Mouse (Mus musculus) heart, postnatal 0 days (tissue): ENCODE data around the gene Defb36.

Experiments
- CTCF ChIP-seq: IDR thresholded peaks from 2 replicates; pipeline ENCODE4 v1.5.1; 2016; ENCODE audit warnings: antibody characterized with exemption, control low read depth, low read depth
- EP300 ChIP-seq: IDR thresholded peaks from 2 replicates; pipeline ENCODE4 v1.6.1; 2016; ENCODE audit warnings: antibody characterized with exemption, low read depth

DNA sequence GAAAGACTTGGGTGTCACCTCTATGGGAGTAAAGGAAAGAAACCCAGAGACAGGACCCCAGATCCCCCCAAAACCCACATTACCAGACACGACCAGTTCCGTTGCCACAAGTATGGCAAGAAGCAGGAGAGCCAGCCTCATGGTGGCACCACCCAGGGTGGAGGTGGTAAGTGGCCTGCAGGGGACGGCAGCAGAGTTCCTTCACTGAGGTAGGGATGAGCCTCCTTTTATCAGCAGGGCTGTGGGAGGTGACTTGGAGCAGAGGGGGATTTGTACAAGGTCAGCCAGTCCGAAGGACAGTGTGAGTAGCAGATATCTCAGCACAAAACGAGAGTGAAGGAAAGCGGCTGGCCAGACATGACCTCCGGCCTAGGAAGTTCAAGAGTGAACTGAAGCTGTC lies 24.0 kb upstream of the Defb36 start, which contains the start of gene Defb19:
- TF ChIP-seq CTCF: no peak
- TF ChIP-seq EP300: no peak
